Mouse (Mus musculus): Measurements from ENCODE around the gene Ubiad1. TPM values are rescaled to one million over a fixed set of nuclear protein-coding genes. Genes with fewer than 3 reads are reported as not detected.

Ubiad1 gene
- polyA plus RNA-seq, 1 experiment from 2014 or later, result 9.9 TPM

GRCm38 (mm10) chr4:148466511-148467079, 22.0 kb upstream of the Ubiad1 start:
- Histone ChIP-seq H3K9me3 (ENCODE audit: control insufficient read depth) (no peaks in the 10 kb centered on the region), H3K27ac (ENCODE audit: low read depth, low read length) (no peak overlapping the region), H3K27me3 (replicated peaks; ENCODE audit: control insufficient read depth, insufficient read depth, low read length) (no peaks in the 10 kb centered on the region), H3K36me3 (ENCODE audit: control insufficient read depth, insufficient read depth) (peaks cover 92% of the 10 kb centered on the region), H3K9ac (ENCODE audit: low read depth, low read length) (no peak overlapping the region), H3K4me2 (replicated peaks; ENCODE audit: low read depth) (no peak overlapping the region), H3K4me1 (replicated peaks; ENCODE audit: control insufficient read depth, insufficient read depth, low read length) (no peaks in the 10 kb centered on the region), H3K4me3 (ENCODE audit: low read depth, low read length) (no peak overlapping the region)
- ATAC-seq, result no peak
- TF ChIP-seq CTCF (IDR thresholded peaks at IDR 0.05; ENCODE audit: low read depth), result no peak
- WGBS, result 93% methylated on average over 5 of the region's 5 CpGs

- Histone ChIP-seq H3K9ac (ENCODE audit: low read depth, low read length) (no peak overlapping the region), H3K4me3 (ENCODE audit: low read depth, low read length) (no peak overlapping the region), H3K9me3 (ENCODE audit: control insufficient read depth) (no peaks in the 10 kb centered on the region), H3K4me1 (replicated peaks; ENCODE audit: control insufficient read depth, insufficient read depth, low read length) (no peaks in the 10 kb centered on the region), H3K27ac (ENCODE audit: low read depth, low read length) (no peak overlapping the region), H3K4me2 (replicated peaks; ENCODE audit: low read depth) (no peak overlapping the region), H3K36me3 (ENCODE audit: control insufficient read depth, insufficient read depth) (peaks cover 88% of the 10 kb centered on the region), H3K27me3 (replicated peaks; ENCODE audit: control insufficient read depth, insufficient read depth, low read length) (no peaks in the 10 kb centered on the region)
- no peak for ATAC-seq
- WGBS, result 92% methylated on average over 12 of the region's 12 CpGs
- TF ChIP-seq CTCF (IDR thresholded peaks at IDR 0.05; ENCODE audit: low read depth), result no peak
Measured at GRCm38 (mm10) chr4:148464869-148465268, 20.3 kb upstream of the Ubiad1 start.

GRCm38 (mm10) chr4:148464301-148464700, 19.7 kb upstream of the Ubiad1 start:
- no peak for TF ChIP-seq CTCF (IDR thresholded peaks at IDR 0.05; ENCODE audit: low read depth)
- no peak for ATAC-seq
- Histone ChIP-seq H3K4me2 (replicated peaks; ENCODE audit: low read depth) (no peak overlapping the region), H3K4me3 (ENCODE audit: low read depth, low read length) (no peak overlapping the region), H3K9me3 (ENCODE audit: control insufficient read depth) (no peaks in the 10 kb centered on the region), H3K36me3 (ENCODE audit: control insufficient read depth, insufficient read depth) (peaks cover 88% of the 10 kb centered on the region), H3K27me3 (replicated peaks; ENCODE audit: control insufficient read depth, insufficient read depth, low read length) (no peaks in the 10 kb centered on the region), H3K27ac (ENCODE audit: low read depth, low read length) (no peak overlapping the region), H3K9ac (ENCODE audit: low read depth, low read length) (no peak overlapping the region), H3K4me1 (replicated peaks; ENCODE audit: control insufficient read depth, insufficient read depth, low read length) (no peaks in the 10 kb centered on the region)
- WGBS, result 90% methylated on average over 12 of the region's 12 CpGs

GRCm38 (mm10) chr4:148463208-148463960, 18.8 kb upstream of the Ubiad1 start:
- no peak for ATAC-seq
- WGBS, result 68% methylated on average over 14 of the region's 14 CpGs

GRCm38 (mm10) chr4:148462717-148463116, 18.1 kb upstream of the Ubiad1 start:
- Histone ChIP-seq H3K4me3 (ENCODE audit: low read depth, low read length) (no peak overlapping the region), H3K4me2 (replicated peaks; ENCODE audit: low read depth) (no peak overlapping the region), H3K27me3 (replicated peaks; ENCODE audit: control insufficient read depth, insufficient read depth, low read length) (no peaks in the 10 kb centered on the region), H3K4me1 (replicated peaks; ENCODE audit: control insufficient read depth, insufficient read depth, low read length) (no peaks in the 10 kb centered on the region), H3K27ac (ENCODE audit: low read depth, low read length) (no peak overlapping the region), H3K36me3 (ENCODE audit: control insufficient read depth, insufficient read depth) (peaks cover 88% of the 10 kb centered on the region), H3K9me3 (ENCODE audit: control insufficient read depth) (no peaks in the 10 kb centered on the region), H3K9ac (ENCODE audit: low read depth, low read length) (no peak overlapping the region)
- no peak for TF ChIP-seq CTCF (IDR thresholded peaks at IDR 0.05; ENCODE audit: low read depth)
- ATAC-seq, result no peak
- WGBS, result 90% methylated on average over 13 of the region's 13 CpGs

More at GRCm38 (mm10) chr4:148463208-148463960, 18.8 kb upstream of the Ubiad1 start:
- no peak overlapping the region for H3K4me2 ChIP-seq (replicated peaks; ENCODE audit: low read depth)
- H3K27ac ChIP-seq (ENCODE audit: low read depth, low read length), result no peak overlapping the region
- peak; percentile 67 for TF ChIP-seq CTCF (IDR thresholded peaks at IDR 0.05; ENCODE audit: low read depth)
- H3K36me3 ChIP-seq (ENCODE audit: control insufficient read depth, insufficient read depth), result peaks cover 88% of the 10 kb centered on the region
- no peaks in the 10 kb centered on the region for H3K27me3 ChIP-seq (replicated peaks; ENCODE audit: control insufficient read depth, insufficient read depth, low read length)
- H3K4me1 ChIP-seq (replicated peaks; ENCODE audit: control insufficient read depth, insufficient read depth, low read length), result no peaks in the 10 kb centered on the region
- H3K4me3 ChIP-seq (ENCODE audit: low read depth, low read length), result no peak overlapping the region
- H3K9ac ChIP-seq (ENCODE audit: low read depth, low read length), result no peak overlapping the region
- H3K9me3 ChIP-seq (ENCODE audit: control insufficient read depth), result no peaks in the 10 kb centered on the region

- WGBS, result 83% methylated on average over 4 of the region's 4 CpGs
- Histone ChIP-seq H3K27ac (ENCODE audit: low read depth, low read length) (no peak overlapping the region), H3K27me3 (replicated peaks; ENCODE audit: control insufficient read depth, insufficient read depth, low read length) (no peaks in the 10 kb centered on the region), H3K4me2 (replicated peaks; ENCODE audit: low read depth) (no peak overlapping the region), H3K4me1 (replicated peaks; ENCODE audit: control insufficient read depth, insufficient read depth, low read length) (no peaks in the 10 kb centered on the region), H3K4me3 (ENCODE audit: low read depth, low read length) (no peak overlapping the region), H3K9me3 (ENCODE audit: control insufficient read depth) (no peaks in the 10 kb centered on the region), H3K36me3 (ENCODE audit: control insufficient read depth, insufficient read depth) (peaks cover 91% of the 10 kb centered on the region), H3K9ac (ENCODE audit: low read depth, low read length) (no peak overlapping the region)
- no peak for TF ChIP-seq CTCF (IDR thresholded peaks at IDR 0.05; ENCODE audit: low read depth)
- ATAC-seq, result no peak
Measured at GRCm38 (mm10) chr4:148461772-148462171, 17.2 kb upstream of the Ubiad1 start.

Data from intestine, postnatal 0 days (tissue).